Mouse (Mus musculus) adrenal gland, postnatal 36 days (tissue): ENCODE measurements at regions not wholly inside any gene's neighbourhood (a gene's known extent, or its start where the extent isn't known, plus 50 kb on each side); places are given as distances from the start of the nearest gene placed in this dataset.

Source experiments
- DNase-seq, 2 experiments: peaks; one replicate each; pipeline ENCODE4 v3.0.0; 2021; ENCODE audit warnings: mixed read lengths in 1 of 2

GRCm38 (mm10) chr3:119958799-119959467 is 174.7 kb upstream of the Ptbp2 start:
- DNase-seq: no peak

- DNase-seq: no peak
Measured at GRCm38 (mm10) chr3:119957529-119957928, 173.3 kb upstream of the Ptbp2 start.

GRCm38 (mm10) chr3:119955745-119956615 is 171.7 kb upstream of the Ptbp2 start:
- no peak for DNase-seq

GRCm38 (mm10) chr3:119950721-119951120 is 166.5 kb upstream of the Ptbp2 start:
- DNase-seq: no peak

GRCm38 (mm10) chr3:119950070-119950469 is 165.8 kb upstream of the Ptbp2 start:
- no peak for DNase-seq

- DNase-seq: no peak
Measured at GRCm38 (mm10) chr3:119949620-119950019, 165.4 kb upstream of the Ptbp2 start.

GRCm38 (mm10) chr3:119949041-119949470 is 164.8 kb upstream of the Ptbp2 start:
- DNase-seq: peak; percentile 12 to 23

- DNase-seq: no peak
Measured at GRCm38 (mm10) chr3:119947126-119947525, 162.9 kb upstream of the Ptbp2 start.

- DNase-seq: no peak
Measured at GRCm38 (mm10) chr3:119944115-119944514, 159.8 kb upstream of the Ptbp2 start.

- DNase-seq: no peak
Measured at GRCm38 (mm10) chr3:119939091-119939490, 154.8 kb upstream of the Ptbp2 start.

GRCm38 (mm10) chr3:119938425-119938824 is 154.2 kb upstream of the Ptbp2 start:
- DNase-seq: no peak

- no peak for DNase-seq
Measured at GRCm38 (mm10) chr3:119936526-119936925, 152.3 kb upstream of the Ptbp2 start.

- DNase-seq: peak; percentile 20
Measured at GRCm38 (mm10) chr3:119933049-119933511, 148.8 kb upstream of the Ptbp2 start.

GRCm38 (mm10) chr3:119928281-119928680 is 144.0 kb upstream of the Ptbp2 start:
- no peak for DNase-seq

GRCm38 (mm10) chr3:119919501-119920141 is 135.4 kb upstream of the Ptbp2 start:
- DNase-seq: no peak

- DNase-seq: peak; percentile 5 to 6
Measured at GRCm38 (mm10) chr3:119915984-119916865, 132.0 kb upstream of the Ptbp2 start.

GRCm38 (mm10) chr3:119911532-119911931 is 127.3 kb upstream of the Ptbp2 start:
- DNase-seq: no peak

- DNase-seq: no peak
Measured at GRCm38 (mm10) chr3:119904244-119904643, 120.0 kb upstream of the Ptbp2 start.

- no peak for DNase-seq
Measured at GRCm38 (mm10) chr3:119895141-119895540, 110.9 kb upstream of the Ptbp2 start.

GRCm38 (mm10) chr3:119894035-119894434 is 109.8 kb upstream of the Ptbp2 start:
- DNase-seq: peak; percentile 20 to 48

GRCm38 (mm10) chr3:119893165-119893910 is 109.1 kb upstream of the Ptbp2 start:
- no peak for DNase-seq
